Mouse (Mus musculus) layer of hippocampus, postnatal 10 days (tissue): ENCODE data around the gene Slc17a7. TPM values are rescaled to one million over a fixed set of nuclear protein-coding genes. Genes with fewer than 3 reads are reported as not detected.
"Not testable (repeated sequence)": the region's sequence is repeated elsewhere in the genome, so short reads cannot be mapped to it uniquely, and the experiment has no call there.

Source experiments
- DNase-seq, 2 experiments: peaks; one replicate each; pipeline ENCODE4 v3.0.0; 2021; ENCODE audit warnings: low spot score in 2 of 2
- long read RNA-seq: library from polyadenylated mRNA; stranded (forward); transcript quantifications from one replicate; pipeline ENCODE4 v2.0.0, GENCODE M21; 2023
- total RNA-seq, 2 experiments: library from RNA; stranded (reverse); gene quantifications; 2 replicates each; pipeline ENCODE4 v1.2.3; 2021

Gene Slc17a7
- total RNA-seq = 1,000 to 10,000 TPM; 1,094 to 1,136 TPM
- long read RNA-seq, transcript Slc17a7-201 (12 exons, 2,915 nt) = major isoform, 486 of 669 reads
- long read RNA-seq, transcript Slc17a7-204 (10 exons, 2,722 nt) = minor isoform, 10 of 669 reads
- long read RNA-seq, partial matches to known transcripts = 140 of 669 reads
- long read RNA-seq, other reads (novel, unspliced or antisense) = 32 of 669 reads

DNA sequence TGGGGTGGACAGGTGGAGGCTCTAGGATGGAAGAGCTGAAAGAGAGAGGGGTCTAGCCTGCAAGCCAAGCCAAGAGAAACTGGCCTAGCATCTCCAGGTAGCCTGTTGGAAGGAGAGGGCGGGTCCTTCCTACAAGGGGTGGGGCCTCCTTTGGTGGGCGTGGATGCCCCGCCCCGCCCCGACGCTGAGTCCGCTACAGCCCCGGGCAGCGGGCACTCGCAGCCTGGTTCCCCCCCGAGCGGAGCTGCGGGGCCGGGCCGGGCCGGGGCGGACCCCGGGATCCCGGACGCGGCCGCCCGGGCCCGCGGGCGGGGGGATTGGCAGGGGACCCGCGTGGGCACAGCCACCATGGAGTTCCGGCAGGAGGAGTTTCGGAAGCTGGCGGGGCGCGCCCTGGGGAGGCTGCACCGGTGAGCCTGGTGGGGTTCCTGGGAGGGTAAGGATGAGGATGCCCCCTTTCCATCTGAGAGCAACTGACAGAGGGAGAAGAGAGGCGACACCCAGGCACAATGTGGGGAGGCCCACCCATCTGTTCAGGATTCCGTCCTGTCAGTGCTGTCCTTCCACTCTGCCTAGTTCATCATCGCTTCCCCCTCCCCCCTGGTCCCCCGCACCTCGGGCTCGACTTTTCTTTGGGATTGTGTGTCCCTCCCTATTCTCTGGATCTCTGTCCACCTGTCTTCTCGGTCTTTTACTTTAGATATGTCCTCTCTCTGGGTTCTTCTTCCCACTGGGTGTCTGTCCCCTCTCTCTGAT is at the start of gene Slc17a7:
Gene Slc17a7 (plus strand): TSS at position 215 of the 756 bp plus-strand sequence.
- peak; percentile 41 to 53 for DNase-seq

DNA sequence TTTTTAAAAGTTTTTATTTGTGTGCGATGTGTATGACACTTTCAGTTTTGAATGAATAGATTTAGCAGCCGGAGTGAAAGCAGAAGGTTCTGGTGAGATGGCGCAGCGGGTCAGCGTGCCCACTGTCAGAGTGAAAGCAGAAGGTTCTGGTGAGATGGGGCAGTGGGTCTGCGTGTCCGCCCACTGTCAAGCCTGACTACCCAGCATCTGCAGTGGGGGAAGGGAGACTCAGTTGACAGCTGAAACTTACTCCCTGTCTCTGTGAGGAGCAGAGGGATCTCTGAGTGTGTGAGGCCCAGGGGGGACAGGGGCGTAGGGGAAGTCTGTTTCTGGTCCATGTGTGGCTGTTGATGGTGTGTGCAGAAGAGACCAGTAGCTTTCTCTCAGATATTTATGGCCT is 46.2 kb upstream of the Slc17a7 start:
- no peak for DNase-seq

GRCm38 (mm10) chr7:45118336-45118735 is 45.4 kb upstream of the Slc17a7 start:
- DNase-seq = no peak

GRCm38 (mm10) chr7:45119780-45120709 is 43.7 kb upstream of the Slc17a7 start:
- no peak for DNase-seq

DNA sequence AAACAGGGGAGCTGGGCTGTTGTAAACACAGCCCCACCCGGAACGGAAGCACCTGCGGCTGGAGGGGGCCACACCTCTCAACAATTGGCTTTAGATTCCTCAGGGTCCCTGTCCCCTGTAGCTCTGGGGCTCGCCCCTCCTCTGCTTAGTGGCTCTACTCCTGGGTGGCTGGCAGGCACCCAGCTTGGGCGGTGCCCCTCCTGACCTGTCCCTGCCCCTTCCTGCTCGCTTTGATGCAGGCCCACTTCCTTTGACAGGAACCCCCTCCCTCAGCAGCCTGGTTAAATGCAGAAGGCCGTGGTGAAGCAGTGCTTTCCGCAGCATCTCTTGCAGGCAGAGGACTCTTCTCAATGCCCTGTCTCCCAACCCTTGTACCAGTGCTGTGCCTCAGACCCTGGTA is 42.3 kb upstream of the Slc17a7 start:
- no peak for DNase-seq

- no peak for DNase-seq
These were observed 41.8 kb upstream of the Slc17a7 start for GRCm38 (mm10) chr7:45121966-45122365.

- no peak for DNase-seq
These were observed 41.1 kb upstream of the Slc17a7 start for GRCm38 (mm10) chr7:45122561-45123185.

DNA sequence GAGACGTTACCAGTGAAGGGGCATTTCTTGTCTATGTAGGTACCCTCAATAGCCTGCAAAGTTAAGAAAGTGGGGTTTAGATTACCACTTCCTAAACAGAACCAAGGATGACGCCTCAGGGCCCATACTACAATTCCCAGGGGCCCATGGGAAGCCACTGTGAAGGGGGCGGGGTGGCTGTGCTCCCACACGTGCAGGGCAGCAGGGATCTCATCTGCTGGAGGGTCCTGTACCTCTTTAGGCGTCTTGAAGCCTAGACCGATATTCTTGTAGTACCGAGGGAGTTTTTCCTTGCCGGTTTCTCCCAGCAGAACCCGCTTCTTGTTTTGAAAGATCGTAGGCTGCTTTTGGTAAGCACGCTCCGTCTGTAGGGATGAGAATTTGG is 40.6 kb upstream of the Slc17a7 start:
- no peak for DNase-seq

DNA sequence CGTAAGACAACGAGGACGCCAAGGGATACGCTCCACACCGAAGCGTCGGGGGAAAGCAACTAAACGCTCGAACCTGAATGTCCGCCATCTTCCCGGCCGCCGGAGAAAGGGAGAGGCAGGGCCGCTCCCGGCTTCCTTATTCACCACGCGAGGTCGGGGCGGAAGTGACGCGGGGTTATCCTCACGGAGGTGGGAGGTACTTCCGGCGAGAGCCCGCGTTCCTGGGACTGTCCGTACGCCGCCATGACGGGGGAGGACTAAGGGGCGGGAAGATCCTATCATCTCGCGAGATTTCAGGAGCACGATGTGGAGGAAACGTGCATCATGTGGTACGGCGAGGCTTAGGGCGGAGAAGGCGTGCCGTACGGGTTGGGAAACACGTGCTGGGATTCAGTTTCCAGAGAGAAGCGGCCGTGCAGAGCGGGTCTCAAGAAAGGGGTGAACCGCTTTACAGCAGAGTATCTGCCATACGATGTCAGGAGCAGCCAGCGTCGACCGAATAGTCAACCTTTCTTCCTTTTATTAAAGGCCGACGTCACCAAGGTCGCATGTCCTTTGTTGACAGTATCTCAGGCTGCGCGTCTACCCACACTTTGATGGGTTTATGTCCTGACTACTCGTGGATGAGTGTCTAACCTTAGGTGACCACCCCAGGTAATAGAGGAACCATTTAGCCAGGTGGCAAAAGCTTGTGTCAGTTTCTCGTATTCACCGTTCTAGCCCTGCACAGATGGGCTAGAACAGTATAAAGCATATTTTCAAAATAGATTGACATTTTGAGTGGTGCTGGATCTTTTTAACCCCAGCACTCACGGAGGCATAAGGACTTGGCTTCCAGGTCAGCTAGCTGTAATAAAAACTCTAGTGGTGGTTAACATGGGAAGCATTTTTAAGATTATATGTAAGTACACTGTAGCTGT is 39.3 kb upstream of the Slc17a7 start, which contains the start of gene Rps11:
Gene Rps11 (minus strand): TSS at position 216 of the 920 bp plus-strand sequence.
- DNase-seq = peak; percentile 98 to 99

GRCm38 (mm10) chr7:45125144-45125600 is 38.6 kb upstream of the Slc17a7 start:
- DNase-seq = no peak

DNA sequence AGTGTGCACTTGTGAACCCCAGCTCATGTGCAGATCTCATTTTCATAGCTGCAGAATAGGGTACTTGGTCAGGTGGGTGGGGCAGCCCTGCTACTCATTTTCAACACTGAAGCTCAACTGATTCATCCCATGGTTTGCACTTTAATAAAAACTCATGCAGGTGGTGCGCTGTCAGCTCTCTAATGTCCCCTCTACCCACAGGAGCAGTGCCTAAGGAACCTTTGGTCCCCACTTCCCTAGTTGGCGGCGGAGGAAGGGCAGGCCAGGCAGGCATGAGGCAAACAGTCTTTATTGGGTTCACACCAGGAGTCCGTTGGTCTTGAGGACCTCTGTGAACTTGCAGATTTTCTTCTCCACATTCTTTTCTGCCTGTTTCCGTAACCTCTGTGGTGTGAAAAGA is 38.1 kb upstream of the Slc17a7 start:
- DNase-seq = not testable (repeated sequence)

DNA sequence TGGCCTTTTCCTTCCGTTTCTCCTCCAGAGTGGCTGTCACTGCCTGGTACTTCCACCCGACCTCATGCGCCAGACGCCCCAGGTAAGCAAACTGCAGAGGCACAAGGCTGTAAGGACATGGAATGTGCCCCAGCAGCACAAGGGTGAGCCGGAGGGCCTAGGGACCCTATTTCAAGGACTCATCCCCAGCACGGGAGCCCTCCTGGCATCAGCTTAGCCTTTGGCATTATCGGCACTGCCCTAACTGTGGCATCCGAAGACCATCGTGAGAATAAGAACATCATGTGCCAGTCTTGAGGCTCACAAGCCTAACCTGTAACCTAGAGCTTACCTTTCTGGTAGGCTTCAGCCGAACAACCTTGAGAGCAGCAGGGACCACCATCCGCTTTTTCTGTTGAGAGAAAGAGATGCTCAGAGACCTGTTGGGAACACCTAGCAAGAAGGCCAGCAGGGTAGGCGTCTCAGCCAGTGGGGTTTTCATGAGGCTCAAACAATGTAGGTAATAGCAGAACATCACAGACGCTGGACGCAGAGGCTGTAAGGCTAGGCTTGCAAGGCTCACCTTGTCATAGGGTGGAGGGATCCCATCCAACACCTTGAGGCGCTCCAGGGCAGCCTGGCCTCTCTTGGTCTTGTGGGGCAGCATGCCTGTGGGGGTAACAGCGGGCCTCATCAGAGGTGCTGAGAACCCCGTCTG is 37.5 kb upstream of the Slc17a7 start:
- DNase-seq = no peak

- no peak for DNase-seq
These were observed 36.7 kb upstream of the Slc17a7 start for GRCm38 (mm10) chr7:45126844-45127699.

- no peak for DNase-seq
These were observed 36.0 kb upstream of the Slc17a7 start for GRCm38 (mm10) chr7:45127700-45128224.

GRCm38 (mm10) chr7:45128624-45129246 is 35.0 kb upstream of the Slc17a7 start, which contains the start of gene Rpl13a:
Gene Rpl13a, minus strand, starts transcription at chr7:45128761.
- peak; percentile 98 for DNase-seq

- no peak for DNase-seq
These were observed 34.4 kb upstream of the Slc17a7 start for GRCm38 (mm10) chr7:45129318-45129717.

DNA sequence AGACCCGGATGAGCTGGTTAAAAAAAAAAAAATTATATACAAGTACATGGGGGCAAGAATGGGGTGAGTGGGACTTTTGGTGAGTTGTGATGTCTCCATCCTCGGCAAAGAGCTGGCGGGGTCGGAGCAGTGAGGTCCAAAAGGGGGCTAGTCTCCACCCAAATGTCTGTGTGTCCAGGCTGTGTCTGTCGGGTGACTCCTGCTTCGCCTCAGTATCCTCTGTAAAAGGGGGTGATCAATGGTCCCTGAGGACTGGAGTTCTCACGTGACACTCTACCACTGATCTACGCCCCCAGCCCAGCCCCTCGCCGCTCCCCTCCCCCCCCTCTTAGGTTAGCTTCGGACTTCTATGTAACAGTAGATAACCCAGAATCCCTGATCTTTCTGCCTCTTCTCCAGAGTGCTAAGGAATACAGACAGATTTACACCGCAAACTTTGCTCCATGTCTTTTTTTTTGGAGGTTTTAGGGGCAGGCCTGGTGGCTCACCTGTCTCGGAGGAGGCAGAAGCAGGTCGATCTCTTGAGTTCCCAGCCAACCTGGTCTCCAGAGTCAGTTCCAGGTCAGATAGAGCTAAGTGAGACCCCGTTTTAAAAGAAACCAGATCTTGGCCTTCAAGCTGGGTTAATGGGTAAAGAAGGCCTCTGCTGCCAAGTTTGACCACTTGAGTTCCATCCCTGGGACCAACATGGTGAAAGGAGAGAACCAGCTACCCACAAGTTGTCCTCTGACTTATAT is 33.8 kb upstream of the Slc17a7 start:
- DNase-seq = no peak
